Mouse (Mus musculus) MEL (cell line): ENCODE results near the gene Gm10309. TPM values are rescaled to one million over a fixed set of nuclear protein-coding genes. Genes with fewer than 3 reads are reported as not detected.

Experiments
- DNase-seq: peaks from one replicate; pipeline ENCODE4 v3.0.0; 2011; ENCODE audit warnings: low read depth, low spot score
- H3K27ac ChIP-seq: 2 replicates; pipeline ENCODE4 v1.5.1; 2012; ENCODE audit warnings: low read depth, mild to moderate bottlenecking, control low read depth, low read length, moderate library complexity; ENCODE audit not compliant: control insufficient read depth
- H3K27me3 ChIP-seq, 2 experiments: fragments of 150-350 bp in 1 of 2; sonication (generic) in 1 of 2; 2 replicates each; pipeline ENCODE4 v1.6.1; 2012; ENCODE audit warnings: low read length in 2 of 2, mild to moderate bottlenecking in 2 of 2, improper control_type of control experiment in 1 of 2, moderate library complexity in 1 of 2; ENCODE audit not compliant: insufficient read depth in 2 of 2, control insufficient read depth in 1 of 2
- H3K36me3 ChIP-seq, 2 experiments: 2 replicates each; pipeline ENCODE4 v1.6.1; 2012 to 2014; ENCODE audit warnings: low read length in 2 of 2, improper control_type of control experiment in 1 of 2, inconsistent platforms in 1 of 2, mild to moderate bottlenecking in 1 of 2; ENCODE audit not compliant: insufficient read depth in 2 of 2, control insufficient read depth in 1 of 2
- H3K4me1 ChIP-seq, 2 experiments: fragments of 150-350 bp in 1 of 2; sonication (generic) in 1 of 2; 2 replicates each; pipeline ENCODE4 v1.6.1; 2012; ENCODE audit warnings: low read length in 2 of 2, improper control_type of control experiment in 1 of 2, mild to moderate bottlenecking in 1 of 2; ENCODE audit not compliant: insufficient read depth in 2 of 2, control insufficient read depth in 1 of 2
- H3K4me3 ChIP-seq, 2 experiments: fragments of 150-350 bp in 1 of 2; sonication (generic) in 1 of 2; 2 replicates each; pipeline ENCODE4 v1.5.1; 2012; ENCODE audit warnings: low read depth in 2 of 2, low read length in 2 of 2, mild to moderate bottlenecking in 2 of 2, moderate library complexity in 2 of 2, control low read depth in 1 of 2, improper control_type of control experiment in 1 of 2; ENCODE audit not compliant: control insufficient read depth in 1 of 2, insufficient read depth in 1 of 2
- H3K79me2 ChIP-seq: 2 replicates; pipeline ENCODE4 v1.6.1; 2012; ENCODE audit warnings: mild to moderate bottlenecking, low read length, moderate library complexity; ENCODE audit not compliant: control insufficient read depth, poor library complexity, insufficient read depth
- H3K9ac ChIP-seq: 2 replicates; pipeline ENCODE4 v1.6.1; 2012; ENCODE audit warnings: low read depth, mild to moderate bottlenecking, control low read depth, low read length, moderate library complexity; ENCODE audit not compliant: control insufficient read depth, poor library complexity, severe bottlenecking
- H3K9me3 ChIP-seq: fragments of 150-350 bp; sonication (generic); replicated peaks from 2 replicates; pipeline ENCODE4 v1.6.1; 2012; ENCODE audit warnings: mild to moderate bottlenecking, low read length, improper control_type of control experiment, moderate library complexity; ENCODE audit not compliant: insufficient read depth
- CHD1 ChIP-seq: IDR thresholded peaks from 2 replicates; pipeline ENCODE4 v1.6.1; 2012; ENCODE audit warnings: low read depth, mild to moderate bottlenecking, inconsistent platforms, low read length, improper control_type of control experiment
- CHD2 ChIP-seq: IDR thresholded peaks from 2 replicates; pipeline ENCODE4 v1.6.1; 2011; ENCODE audit warnings: low read length, improper control_type of control experiment
- E2F4 ChIP-seq: IDR thresholded peaks from 2 replicates; pipeline ENCODE4 v1.6.1; 2011; ENCODE audit warnings: low read depth, low read length, improper control_type of control experiment, borderline replicate concordance
- ETS1 ChIP-seq: IDR thresholded peaks from 2 replicates; pipeline ENCODE4 v1.6.1; 2012; ENCODE audit warnings: low read depth, mild to moderate bottlenecking, inconsistent platforms, low read length, improper control_type of control experiment, moderate library complexity
- JUND ChIP-seq: IDR thresholded peaks from 2 replicates; pipeline ENCODE4 v1.6.1; 2011; ENCODE audit warnings: low read depth, mild to moderate bottlenecking, improper control_type of control experiment, low read length
- KAT2A ChIP-seq: conservative IDR thresholded peaks from 2 replicates; pipeline ENCODE4 v1.6.1; 2012; ENCODE audit warnings: low read depth, low read length, improper control_type of control experiment, inconsistent platforms
- MAFK ChIP-seq: IDR thresholded peaks from 2 replicates; pipeline ENCODE4 v1.6.1; 2011; ENCODE audit warnings: low read depth, mild to moderate bottlenecking, low read length, improper control_type of control experiment, borderline replicate concordance
- MYB ChIP-seq: IDR thresholded peaks from 2 replicates; pipeline ENCODE4 v1.6.1; 2011; ENCODE audit warnings: mild to moderate bottlenecking, low read depth, low read length, improper control_type of control experiment
- MYC ChIP-seq: IDR thresholded peaks from 2 replicates; pipeline ENCODE4 v1.6.1; 2011; ENCODE audit warnings: low read depth, mild to moderate bottlenecking, low read length, improper control_type of control experiment, moderate library complexity
- NELFE ChIP-seq: IDR thresholded peaks from 2 replicates; pipeline ENCODE4 v1.6.1; 2011; ENCODE audit warnings: low read depth, low read length, improper control_type of control experiment
- NRF1 ChIP-seq: IDR thresholded peaks from 2 replicates; pipeline ENCODE4 v1.6.1; 2014; ENCODE audit warnings: low read depth, mild to moderate bottlenecking, inconsistent platforms, low read length, improper control_type of control experiment, moderate library complexity; ENCODE audit not compliant: poor library complexity, insufficient read depth, severe bottlenecking
- POLR2A ChIP-seq, 2 experiments: IDR thresholded peaks; 2 replicates each; pipeline ENCODE4 v1.6.1; 2011 to 2012; ENCODE audit warnings: low read length in 2 of 2, mild to moderate bottlenecking in 2 of 2, control low read depth in 1 of 2, improper control_type of control experiment in 1 of 2, low read depth in 1 of 2, moderate library complexity in 1 of 2; ENCODE audit not compliant: control insufficient read depth in 1 of 2, insufficient read depth in 1 of 2, poor library complexity in 1 of 2
- RCOR1 ChIP-seq: IDR thresholded peaks from 2 replicates; pipeline ENCODE4 v1.6.1; 2012; ENCODE audit warnings: low read depth, mild to moderate bottlenecking, inconsistent platforms, low read length, improper control_type of control experiment
- SIN3A ChIP-seq: IDR thresholded peaks from 2 replicates; pipeline ENCODE4 v1.6.1; 2012; ENCODE audit warnings: low read length, improper control_type of control experiment, inconsistent platforms
- SMC3 ChIP-seq: IDR thresholded peaks from 2 replicates; pipeline ENCODE4 v1.6.1; 2011; ENCODE audit warnings: low read depth, low read length, improper control_type of control experiment
- TAL1 ChIP-seq: IDR thresholded peaks from 2 replicates; pipeline ENCODE4 v1.6.1; 2012; ENCODE audit warnings: mild to moderate bottlenecking, inconsistent platforms, low read length, moderate library complexity, mixed read lengths
- TBP ChIP-seq: IDR thresholded peaks from 2 replicates; pipeline ENCODE4 v1.8.0; 2011; ENCODE audit warnings: low read depth, low read length, improper control_type of control experiment
- ZC3H11A ChIP-seq: IDR thresholded peaks from 2 replicates; pipeline ENCODE4 v1.6.1; 2012; ENCODE audit warnings: low read depth, mild to moderate bottlenecking, inconsistent platforms, low read length, improper control_type of control experiment
- ZKSCAN1 ChIP-seq: IDR thresholded peaks from 2 replicates; pipeline ENCODE4 v1.6.1; 2012; ENCODE audit warnings: low read depth, mild to moderate bottlenecking, inconsistent platforms, low read length, improper control_type of control experiment, moderate library complexity
- ZNF384 ChIP-seq: IDR thresholded peaks from 2 replicates; pipeline ENCODE4 v1.6.1; 2012; ENCODE audit warnings: low read depth, mild to moderate bottlenecking, inconsistent platforms, low read length, improper control_type of control experiment
- polyA plus RNA-seq, 2 experiments: library from polyadenylated mRNA; stranded (reverse) in 1 of 2; unstranded in 1 of 2; fragments of >175 nt in 1 of 2; fragments of >200 nt in 1 of 2; gene quantifications; 2 replicates each; pipeline versions ENCODE4 v1.2.1 to v1.2.4; 2012; ENCODE audit warnings: low replicate concordance in 2 of 2, low read depth in 1 of 2; ENCODE audit not compliant: insufficient read length in 2 of 2, insufficient read depth in 1 of 2, missing spikeins in 1 of 2
- total RNA-seq: library from RNA; depleted of rRNA; stranded (reverse); fragments of 300-350 nt; gene quantifications from 2 replicates; pipeline ENCODE4 v1.2.3, GENCODE M21; 2012

The Gm10309 gene
- total and polyA plus RNA-seq, 3 experiments: 0.06 TPM; not detected in 2

DNA sequence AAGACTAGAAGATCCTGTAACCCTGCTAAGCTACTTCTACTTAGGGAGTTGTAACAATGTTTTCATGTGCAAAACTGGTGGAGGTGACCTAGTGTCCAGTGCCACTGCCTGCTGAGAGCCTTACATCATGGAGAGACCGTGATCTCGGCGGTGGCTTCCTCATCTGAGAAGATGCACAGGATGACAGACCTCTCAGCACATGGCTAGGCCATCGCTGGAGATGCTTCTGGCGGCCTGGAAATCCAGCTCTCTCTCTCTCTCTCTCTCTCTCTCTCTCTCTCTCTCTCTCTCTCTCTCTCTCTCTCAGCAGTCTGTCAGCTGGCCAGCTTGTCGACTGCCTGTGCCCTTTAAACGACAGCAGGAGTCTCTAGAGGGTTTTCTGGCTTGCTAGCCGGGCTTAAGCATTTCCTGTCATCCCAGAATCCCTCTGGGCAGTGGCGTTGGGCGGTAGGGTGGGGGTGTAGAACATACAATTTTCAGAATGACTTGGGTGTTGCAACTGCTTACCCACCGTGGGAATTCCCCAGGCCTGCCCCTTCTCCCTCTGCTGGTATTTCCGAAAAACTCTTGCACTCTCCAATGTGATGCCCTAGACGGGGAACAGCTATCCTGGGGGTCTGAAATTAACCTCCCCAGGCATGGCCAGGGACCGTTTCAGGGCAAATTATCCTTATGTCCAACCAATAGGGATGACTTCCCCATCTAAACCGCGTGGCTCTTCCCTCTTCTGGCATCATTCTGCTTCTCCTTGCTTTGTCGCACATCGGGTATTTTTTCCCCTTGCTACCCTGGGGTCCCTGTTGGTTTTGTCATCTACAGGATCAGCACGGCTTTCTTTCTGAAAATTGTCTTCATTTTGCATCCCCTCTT lies 2.5 kb upstream of the Gm10309 start:
- H3K27me3 ChIP-seq: no peaks in the 10 kb centered on the region
- no peaks in the 10 kb centered on the region for H3K4me1 ChIP-seq
- TF ChIP-seq POLR2A (IDR thresholded peaks at IDR 0.05; ENCODE audit: control insufficient read depth in 1 of 2, insufficient read depth in 1 of 2, low read depth in 1 of 2, low read length in 2 of 2, poor library complexity in 1 of 2) (no peak), ZKSCAN1 (no peak), CHD1 (no peak), ETS1 (no peak), TBP (no peak), RCOR1 (no peak), MAFK (no peak), MYC (no peak), KAT2A (no peak), ZC3H11A (no peak), TAL1 (no peak), SMC3 (no peak), NRF1 (no peak), MYB (no peak), JUND (no peak)
- no peaks in the 10 kb centered on the region for H3K79me2 ChIP-seq
- no peaks in the 10 kb centered on the region for H3K36me3 ChIP-seq
- no peak overlapping the region for H3K9ac ChIP-seq
- H3K4me3 ChIP-seq: no peak overlapping the region
- no peaks in the 10 kb centered on the region for H3K9me3 ChIP-seq
- DNase-seq: no peak
- H3K27ac ChIP-seq: no peak overlapping the region

- Histone ChIP-seq H3K9ac (no peak overlapping the region), H3K79me2 (no peaks in the 10 kb centered on the region), H3K9me3 (no peaks in the 10 kb centered on the region), H3K4me3 (no peak overlapping the region), H3K36me3 (no peaks in the 10 kb centered on the region), H3K27me3 (no peaks in the 10 kb centered on the region), H3K4me1 (no peaks in the 10 kb centered on the region), H3K27ac (no peak overlapping the region)
- TF ChIP-seq E2F4: no peak
- TF ChIP-seq ZNF384: no peak
- TF ChIP-seq NELFE: no peak
- TF ChIP-seq SIN3A: no peak
- no peak for TF ChIP-seq CHD2
- no peak for TF ChIP-seq MYC
- no peak for DNase-seq
These were observed 1.8 kb upstream of the Gm10309 start for GRCm38 (mm10) chr17:86506881-86507280.
